Mouse (Mus musculus) MEL (cell line): ENCODE results near the gene Lrrc3.

Source experiments
- CTCF ChIP-seq, 3 experiments: IDR thresholded peaks in 2 of 3; conservative IDR thresholded peaks in 1 of 3; 2 replicates each; pipeline ENCODE4 v1.5.1; 2011 to 2012; ENCODE audit warnings: low read length in 3 of 3, low read depth in 2 of 3, mild to moderate bottlenecking in 2 of 3, improper control_type of control experiment in 1 of 3, inconsistent platforms in 1 of 3, mixed read lengths in 1 of 3, moderate library complexity in 1 of 3; ENCODE audit not compliant: control insufficient read depth in 1 of 3, insufficient read depth in 1 of 3, poor library complexity in 1 of 3, severe bottlenecking in 1 of 3
- MAFK ChIP-seq: IDR thresholded peaks from 2 replicates; pipeline ENCODE4 v1.6.1; 2011; ENCODE audit warnings: low read depth, mild to moderate bottlenecking, low read length, improper control_type of control experiment, borderline replicate concordance
- POLR2A ChIP-seq, 2 experiments: IDR thresholded peaks; 2 replicates each; pipeline ENCODE4 v1.6.1; 2011 to 2012; ENCODE audit warnings: low read length in 2 of 2, mild to moderate bottlenecking in 2 of 2, control low read depth in 1 of 2, improper control_type of control experiment in 1 of 2, low read depth in 1 of 2, moderate library complexity in 1 of 2; ENCODE audit not compliant: control insufficient read depth in 1 of 2, insufficient read depth in 1 of 2, poor library complexity in 1 of 2
- ZMIZ1 ChIP-seq: IDR thresholded peaks from 2 replicates; pipeline ENCODE4 v1.6.1; 2012; ENCODE audit warnings: low read depth, mild to moderate bottlenecking, inconsistent platforms, low read length, improper control_type of control experiment, moderate library complexity

GRCm38 (mm10) chr10:77900903-77901818 lies 1.2 kb downstream of the Lrrc3 start:
- TF ChIP-seq CTCF (IDR thresholded peaks at IDR 0.05 in 2 of 3, conservative IDR thresholded peaks at IDR 0.05 in 1 of 3; ENCODE audit: control insufficient read depth in 1 of 3, insufficient read depth in 1 of 3, low read depth in 2 of 3, low read length in 3 of 3, poor library complexity in 1 of 3, severe bottlenecking in 1 of 3) (no peak), ZMIZ1 (no peak), MAFK (no peak), POLR2A (IDR thresholded peaks at IDR 0.05; ENCODE audit: control insufficient read depth in 1 of 2, insufficient read depth in 1 of 2, low read depth in 1 of 2, low read length in 2 of 2, poor library complexity in 1 of 2) (no peak)
